Mouse (Mus musculus) urinary bladder, postnatal 36 days (tissue): ENCODE measurements around the gene Itgb1bp1.

ENCODE experiments used
- DNase-seq, 2 experiments: peaks; one replicate each; pipeline ENCODE4 v3.0.0; 2022; ENCODE audit warnings: low spot score in 2 of 2, mixed read lengths in 1 of 2

The Itgb1bp1 gene

DNA sequence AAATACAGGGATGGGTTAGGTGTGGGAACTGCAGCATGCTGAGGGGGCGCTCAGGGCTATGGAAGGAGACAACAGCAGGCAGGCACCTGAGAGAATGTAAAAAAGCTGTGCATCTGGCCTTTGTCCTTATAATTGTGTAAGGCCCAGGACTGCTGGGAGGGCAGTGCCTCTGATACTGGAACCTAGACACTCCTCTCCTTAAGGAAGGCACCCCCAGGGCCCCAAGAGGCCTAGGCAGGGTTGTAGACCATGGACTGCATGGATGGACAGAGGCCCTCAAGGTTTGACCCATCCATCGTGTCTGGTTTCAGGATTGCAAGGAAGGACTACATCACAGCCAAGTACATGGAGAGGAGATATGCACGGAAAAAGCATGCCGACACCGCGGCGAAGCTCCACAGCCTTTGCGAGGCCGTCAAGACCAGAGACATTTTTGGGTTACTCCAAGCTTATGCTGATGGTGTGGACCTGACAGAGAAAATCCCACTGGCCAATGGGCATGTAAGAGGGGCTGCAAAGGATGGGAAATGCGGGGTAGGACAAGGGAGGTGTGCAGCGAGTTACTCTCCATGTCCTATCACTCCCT, 41.6 kb downstream of the Itgb1bp1 start:
- no peak for DNase-seq

DNA sequence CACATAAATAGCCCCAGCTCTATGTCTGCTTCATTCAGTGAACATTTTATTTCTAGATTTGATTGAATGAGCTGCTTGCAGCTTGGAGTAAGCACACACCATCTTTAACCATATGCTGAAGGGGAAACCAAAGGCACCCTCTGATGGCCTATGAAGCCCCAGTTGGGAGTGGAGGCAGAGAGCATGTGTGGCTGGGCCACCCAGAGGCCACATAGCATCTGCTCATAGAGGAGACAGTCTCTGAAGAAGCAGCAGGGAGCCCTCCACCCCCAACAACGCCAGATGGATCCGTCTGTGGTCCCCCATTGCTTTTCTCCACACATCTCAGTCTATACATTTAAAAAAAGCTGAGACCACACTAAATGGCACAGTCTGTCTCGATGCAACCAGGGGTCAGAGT, 44.1 kb downstream of the Itgb1bp1 start:
- no peak for DNase-seq

DNA sequence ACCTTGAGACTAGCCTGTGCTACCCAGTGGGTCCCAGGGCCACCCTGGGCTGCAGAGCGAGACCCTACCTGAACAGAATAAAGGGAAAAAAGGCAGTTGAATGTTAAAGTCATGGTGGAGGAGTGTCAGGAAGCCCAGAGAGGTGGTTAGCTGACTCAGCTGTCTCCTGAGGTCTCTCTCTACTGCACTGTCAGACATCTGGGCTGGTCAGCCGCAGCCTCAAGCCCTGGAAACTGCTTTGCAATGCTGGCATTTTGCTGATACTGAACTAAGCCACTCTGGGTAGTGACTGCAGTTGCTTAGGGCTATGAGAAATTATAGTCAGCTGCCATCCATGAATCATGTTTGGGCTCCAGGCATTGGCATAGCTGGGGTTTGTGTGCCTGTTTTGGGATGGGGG, 51.5 kb downstream of the Itgb1bp1 start:
- DNase-seq, result no peak

DNA sequence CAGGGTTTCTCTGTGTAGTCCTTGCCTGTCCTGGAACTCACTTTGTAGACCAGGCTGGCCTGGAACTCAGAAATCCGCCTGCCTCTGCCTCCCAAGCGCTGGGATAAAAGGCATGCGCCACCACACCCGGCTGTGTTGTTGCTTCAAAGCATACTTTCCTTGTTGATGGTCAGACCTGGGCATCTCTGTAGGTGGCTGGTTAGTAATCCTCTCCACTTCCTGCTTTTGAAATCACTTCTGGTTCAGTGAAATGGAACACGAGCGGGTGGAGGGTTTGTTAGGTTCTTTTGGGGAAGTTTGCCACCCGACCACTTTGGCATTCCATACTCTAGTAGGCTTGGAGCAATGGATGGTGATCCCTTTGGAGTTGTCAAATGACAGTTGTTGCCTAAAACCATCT, 52.4 kb downstream of the Itgb1bp1 start:
- DNase-seq, result no peak

DNA sequence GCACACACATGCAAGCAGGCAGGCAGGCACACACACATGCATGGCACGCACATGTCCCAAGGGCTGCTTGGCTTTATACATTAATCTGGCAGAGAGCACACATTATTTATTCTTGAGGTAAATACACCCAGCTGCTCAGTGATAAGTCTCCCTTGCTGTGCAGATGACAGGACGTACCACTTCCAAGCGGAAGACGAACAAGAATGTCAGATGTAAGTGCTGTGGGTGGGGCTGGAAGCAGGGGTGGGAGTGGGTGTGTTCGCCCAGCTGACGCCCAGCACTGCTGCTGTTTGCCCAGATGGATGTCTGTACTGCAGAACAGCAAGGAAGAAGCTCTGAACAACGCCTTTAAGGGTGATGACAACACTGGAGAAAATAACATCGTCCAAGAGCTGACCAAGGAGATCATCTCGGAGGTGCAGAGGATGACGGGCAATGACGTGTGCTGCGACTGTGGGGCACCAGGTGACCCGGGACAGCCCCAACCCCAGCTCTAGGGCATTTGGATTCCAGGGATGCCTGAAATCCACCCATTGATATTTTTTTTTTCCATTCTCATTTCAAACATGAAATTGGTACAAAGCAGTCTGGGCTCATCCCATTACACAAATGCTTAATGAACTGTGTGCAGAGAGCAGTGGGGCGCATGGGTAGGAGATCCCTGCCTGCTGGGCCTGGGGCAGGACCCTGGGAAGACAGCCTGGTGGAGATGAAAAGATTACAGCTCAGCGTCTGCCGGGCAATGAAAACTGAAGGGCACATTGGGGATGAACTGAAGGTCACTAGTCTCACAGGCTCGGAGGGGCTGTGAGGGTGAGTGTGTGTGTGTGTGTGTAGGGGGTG, 56.8 kb downstream of the Itgb1bp1 start:
- no peak for DNase-seq

DNA sequence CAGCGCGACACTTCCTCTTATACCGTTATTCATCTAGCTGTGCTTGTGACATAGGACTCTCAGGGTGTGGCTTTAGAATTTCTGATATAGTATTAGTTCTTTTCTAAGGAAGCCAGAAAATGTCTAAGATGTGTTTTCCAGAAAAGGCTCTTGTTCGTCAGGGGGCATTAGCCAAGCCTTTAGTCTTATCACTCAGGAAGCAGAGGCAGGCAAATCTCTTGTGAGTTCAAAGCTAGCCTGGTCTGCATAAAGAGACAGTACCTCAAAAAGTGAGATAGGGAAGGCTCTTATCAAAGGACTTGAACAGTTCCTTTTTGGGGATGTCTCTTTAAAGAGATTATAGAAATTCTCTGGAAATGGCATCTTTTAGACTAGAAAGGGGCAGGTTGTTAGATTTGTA, 57.4 kb downstream of the Itgb1bp1 start:
- no peak for DNase-seq

DNA sequence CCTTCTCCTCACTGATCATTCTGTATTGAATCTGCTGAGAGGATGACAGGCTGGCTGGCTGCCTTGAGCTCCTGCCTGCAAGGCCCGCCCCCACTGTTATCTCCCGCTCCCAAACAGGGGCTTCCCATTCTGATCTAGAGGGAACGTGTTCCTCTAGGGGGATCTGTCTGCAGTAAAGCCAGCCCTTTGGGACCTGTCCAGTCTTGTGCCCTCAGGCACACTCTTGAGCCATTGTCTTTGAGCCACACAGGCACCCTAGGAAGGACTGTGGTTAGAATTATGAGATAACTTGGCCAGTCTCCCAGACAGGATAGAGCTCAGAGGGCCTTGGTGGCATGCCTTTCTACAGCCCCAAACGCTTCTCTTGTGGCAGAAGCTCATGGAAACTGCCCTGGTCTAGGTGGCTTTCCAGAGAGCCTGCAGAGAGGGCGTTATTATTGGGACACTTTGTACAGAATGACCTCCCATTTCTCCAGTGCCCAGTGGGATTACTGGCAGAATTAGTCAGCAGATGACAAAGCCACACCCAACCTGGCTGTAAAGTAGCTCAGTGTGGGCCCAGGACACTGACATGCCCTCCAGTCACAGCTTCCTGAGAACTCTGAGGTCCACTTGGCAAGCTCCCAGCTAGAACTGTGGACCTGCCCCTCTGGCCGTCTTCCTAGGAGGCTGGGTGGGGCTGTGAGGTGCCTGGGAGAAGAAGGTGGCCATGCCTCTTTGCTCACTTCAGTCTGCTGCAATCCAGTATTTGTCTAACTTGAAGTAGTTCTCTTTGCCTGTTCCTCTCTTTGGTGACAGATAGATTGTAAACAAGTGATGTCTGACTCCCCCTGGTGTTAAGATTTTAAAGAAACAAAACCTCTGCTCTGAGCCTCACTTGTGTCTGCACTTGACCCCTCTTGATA, 58.8 kb downstream of the Itgb1bp1 start:
- peak; percentile 73 to 88 for DNase-seq

DNA sequence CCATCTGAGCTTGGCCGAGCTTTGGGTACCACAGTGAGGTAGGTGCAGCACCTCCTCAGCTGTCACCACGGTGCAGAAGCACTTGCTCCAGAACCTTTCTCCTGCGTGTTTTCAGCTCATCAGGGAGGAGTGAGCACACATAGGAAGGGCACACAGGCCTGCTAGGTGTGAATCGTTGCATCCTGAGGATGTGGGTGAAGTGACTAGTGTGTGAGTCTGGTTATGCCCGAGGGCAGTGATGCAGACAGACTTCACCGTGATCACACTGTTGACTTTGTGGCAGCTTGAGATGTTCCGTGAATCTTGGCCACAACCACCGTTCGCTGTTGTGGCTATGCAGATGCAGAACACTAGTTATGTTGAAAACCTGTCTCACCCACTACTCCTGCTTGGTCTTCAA, 59.8 kb downstream of the Itgb1bp1 start:
- DNase-seq, result no peak

DNA sequence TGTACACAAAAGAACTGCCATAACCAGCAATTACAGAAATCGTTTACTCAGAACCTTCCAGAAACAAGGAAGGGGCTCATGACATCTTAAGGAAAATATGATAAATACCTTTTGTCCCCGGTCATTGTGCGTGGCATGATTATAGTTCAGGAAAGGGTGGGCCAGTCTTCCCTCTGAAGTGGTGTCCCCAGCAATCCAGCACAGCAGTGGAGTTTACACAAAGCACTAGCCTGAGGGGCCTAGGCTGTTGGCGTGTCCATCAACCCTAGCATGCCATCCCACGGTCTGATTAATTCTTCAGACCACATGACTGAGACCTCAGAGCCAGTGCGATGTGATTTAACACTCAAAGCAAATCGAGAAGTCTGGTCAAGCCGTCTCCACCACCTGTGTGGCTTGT, 60.7 kb downstream of the Itgb1bp1 start:
- no peak for DNase-seq

DNA sequence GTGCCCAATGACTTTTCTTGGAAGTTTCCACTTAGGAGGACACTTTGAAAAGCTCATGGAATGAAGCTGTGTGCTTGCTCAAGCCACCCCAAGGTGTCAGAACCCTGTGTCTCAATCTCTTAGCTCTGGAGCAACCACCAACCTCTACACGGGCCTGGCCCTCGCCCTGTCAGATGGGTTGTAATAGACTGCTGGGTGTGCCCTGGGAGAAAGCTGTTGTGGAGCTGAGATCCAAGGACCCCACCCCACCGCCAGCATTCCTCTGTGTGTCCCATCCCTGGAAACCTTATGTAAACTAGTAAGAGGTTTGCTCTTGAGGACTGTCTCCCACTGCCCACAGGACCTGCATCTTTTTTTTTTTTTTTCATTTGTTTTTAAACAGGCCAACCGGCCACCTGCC, 62.2 kb downstream of the Itgb1bp1 start:
- no peak for DNase-seq

DNA sequence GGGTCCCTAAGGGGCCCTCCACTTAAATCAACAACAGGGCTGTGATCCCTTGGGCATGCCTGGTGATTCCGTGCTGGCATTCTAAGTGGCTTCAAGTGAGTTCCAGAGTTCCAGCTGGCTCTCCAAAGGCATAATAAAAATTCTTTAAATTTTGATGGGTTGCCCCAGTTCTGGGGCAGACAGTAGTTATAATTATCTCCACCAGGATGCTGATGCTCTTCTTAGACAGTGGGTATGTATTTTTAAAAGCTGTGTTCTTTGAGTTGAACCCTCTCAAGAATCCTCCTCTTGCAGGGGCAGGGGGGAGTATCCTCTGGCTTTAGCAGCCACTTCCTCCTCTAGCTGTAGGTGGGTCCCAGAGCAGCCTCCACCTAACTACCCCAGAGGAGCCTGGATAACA, 65.5 kb downstream of the Itgb1bp1 start:
- DNase-seq, result no peak

DNA sequence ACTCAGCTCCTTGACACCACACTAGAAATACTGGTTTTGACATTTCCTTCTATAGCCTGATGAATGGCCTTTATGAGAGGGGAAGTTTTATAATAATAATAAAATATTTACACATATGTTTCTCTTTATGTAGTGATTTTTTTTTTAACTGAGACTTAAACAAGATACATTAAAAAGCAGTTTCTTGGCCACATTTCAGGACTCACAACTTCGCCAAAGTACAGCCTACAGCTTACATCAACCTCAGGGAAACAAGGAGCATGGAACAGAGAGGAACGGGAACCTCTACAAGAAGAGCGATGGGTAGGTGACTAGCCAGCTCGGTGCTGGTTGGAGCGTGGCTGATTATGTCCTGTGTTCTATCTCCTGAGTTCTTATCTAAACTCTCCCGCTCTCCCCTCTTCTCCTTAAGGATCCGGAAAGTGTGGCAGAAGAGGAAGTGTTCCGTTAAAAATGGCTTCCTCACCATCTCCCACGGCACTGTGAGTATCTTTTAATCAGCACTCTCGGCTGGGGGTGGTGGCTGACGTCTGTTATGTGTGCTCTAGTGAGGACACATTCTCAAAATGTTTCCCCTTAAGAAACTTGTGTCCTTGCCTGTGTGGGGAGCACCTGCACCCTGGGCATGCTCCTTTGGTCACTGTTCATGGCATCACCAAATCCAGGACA, 68.2 kb downstream of the Itgb1bp1 start:
- no peak for DNase-seq

DNA sequence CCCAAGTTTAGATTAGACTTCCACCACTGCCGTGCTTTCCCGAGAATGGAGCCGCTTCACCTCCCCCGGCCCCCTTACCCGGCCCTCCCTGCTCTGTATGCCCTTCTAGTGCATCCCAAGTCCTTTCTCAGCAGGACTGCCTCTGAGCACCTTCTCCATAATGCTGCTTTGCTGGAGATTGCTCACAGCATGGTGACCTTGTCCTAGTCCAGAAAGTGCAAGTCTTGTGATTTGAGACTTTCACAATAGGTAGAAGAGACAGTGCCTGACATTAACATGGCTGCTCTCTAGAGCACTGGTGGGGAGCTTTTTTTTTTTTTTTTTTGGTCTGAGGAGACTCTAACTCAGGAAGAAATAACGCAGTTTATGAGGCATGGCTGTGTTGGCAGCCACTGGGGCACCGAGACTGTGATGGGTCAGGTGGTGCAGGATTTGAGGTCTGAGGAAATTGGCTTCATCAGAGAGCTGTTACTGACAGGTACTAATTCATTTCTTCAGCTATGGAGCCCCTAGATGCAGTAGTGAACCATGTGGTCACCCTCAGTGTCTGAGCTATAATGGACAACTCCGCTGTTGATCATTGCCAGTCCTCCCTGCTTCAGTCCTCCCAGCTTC, 71.4 kb downstream of the Itgb1bp1 start:
- DNase-seq, result no peak

DNA sequence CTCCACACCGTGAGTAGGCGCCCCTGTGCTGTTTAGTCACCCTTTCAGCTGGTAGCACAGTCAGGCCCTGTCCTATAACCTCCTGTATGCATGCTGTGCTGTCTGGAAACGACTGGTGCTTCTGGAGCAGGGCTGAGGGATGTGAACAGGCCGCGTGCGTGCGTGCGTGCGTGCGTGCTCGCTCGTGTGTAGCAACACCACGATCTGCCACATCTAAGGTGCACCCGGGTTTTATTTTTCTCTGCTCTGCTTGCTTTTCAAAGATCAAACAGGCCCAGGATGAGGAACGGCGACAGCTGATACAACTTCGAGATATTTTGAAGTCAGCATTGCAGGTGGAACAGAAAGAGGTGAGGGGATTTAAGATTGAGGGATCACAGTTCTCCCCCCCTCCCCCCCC, 73.2 kb downstream of the Itgb1bp1 start:
- DNase-seq, result no peak

DNA sequence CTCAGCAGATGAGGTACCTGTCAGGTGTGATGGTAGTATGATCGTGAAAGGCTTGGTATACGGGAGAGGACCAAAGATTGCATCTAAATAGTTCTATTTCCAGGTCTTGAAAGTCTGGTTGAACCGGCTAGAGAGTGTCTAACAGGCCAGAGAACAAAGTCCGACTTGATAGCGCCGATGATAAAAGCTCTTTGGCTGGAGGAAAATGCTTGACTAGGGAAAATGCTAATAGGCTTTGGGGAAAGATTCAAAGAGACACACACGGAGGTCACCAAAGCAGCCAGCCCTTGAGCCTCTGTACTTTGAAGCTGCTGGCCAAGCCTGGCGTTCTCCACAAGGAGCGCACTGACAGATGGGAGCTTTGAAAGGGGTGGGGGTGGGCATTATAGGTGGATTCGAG, 76.8 kb downstream of the Itgb1bp1 start:
- DNase-seq, result peak; percentile 33 to 43

DNA sequence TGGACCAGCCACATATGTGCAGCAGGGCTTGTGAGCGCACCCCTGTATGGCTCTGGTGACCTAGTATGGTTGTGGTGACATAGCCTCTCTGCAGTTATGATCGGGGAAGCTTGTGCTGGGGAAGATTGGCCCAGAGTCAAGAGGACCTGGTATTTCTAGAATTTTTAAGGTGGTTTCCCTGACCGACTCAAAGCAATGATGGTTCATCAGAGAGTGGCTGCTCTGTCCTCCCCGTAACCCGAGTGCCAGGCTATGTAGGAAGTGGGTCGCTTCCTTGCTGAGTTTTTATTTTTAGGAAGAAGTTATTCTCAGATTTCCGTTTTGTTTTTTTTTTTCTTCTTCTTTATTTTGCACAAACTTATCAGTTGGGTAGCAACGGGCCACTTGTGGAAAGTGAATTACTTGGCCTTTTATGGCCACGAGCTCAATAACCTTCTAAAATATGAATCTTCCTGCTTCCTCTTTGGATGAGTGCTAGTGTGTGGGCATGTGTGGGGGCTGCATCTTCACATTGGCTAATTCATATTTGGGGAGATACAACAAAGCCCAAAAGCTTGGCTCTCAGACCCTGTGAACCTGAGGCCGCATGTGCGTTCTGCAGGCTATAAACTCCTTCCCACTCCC, 77.8 kb downstream of the Itgb1bp1 start:
- DNase-seq, result no peak

DNA sequence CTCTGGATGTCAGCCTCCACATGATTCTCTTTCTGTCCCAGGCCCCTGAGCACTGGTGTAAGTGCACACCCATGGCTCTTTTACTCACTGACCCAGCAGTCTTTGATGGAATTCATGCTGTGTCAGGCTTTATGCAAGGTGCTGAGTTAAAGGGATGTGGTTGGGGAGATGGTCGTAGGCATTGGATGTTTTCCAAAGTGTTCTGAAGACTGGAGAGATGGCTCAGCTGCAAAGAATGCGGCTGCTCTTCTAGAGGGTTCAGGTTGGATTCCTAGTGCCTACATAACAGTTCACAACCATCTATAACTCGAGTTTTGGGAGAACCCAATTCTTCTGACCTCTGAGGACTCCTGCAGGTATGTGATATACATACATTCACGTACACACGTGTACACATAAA, 78.7 kb downstream of the Itgb1bp1 start:
- DNase-seq, result no peak

DNA sequence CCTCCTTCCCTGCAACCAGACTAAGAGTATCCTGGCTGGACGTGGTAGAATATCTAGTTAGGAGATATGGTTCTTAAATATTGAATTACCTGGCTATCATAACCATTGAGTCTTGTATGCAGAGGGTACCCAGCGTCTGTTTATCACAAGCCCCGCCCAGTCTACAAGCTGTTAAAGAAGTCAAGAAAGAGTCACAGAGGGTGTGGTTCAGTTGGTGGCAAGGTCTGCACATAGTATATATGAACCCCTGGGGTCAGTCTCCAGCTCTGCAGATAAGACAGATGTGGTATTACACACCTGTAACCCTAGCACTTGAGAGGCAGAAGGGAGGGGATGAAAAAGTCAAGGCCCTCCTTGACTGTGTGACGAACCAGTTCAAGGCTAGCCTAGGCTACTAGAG, 80.3 kb downstream of the Itgb1bp1 start:
- no peak for DNase-seq

DNA sequence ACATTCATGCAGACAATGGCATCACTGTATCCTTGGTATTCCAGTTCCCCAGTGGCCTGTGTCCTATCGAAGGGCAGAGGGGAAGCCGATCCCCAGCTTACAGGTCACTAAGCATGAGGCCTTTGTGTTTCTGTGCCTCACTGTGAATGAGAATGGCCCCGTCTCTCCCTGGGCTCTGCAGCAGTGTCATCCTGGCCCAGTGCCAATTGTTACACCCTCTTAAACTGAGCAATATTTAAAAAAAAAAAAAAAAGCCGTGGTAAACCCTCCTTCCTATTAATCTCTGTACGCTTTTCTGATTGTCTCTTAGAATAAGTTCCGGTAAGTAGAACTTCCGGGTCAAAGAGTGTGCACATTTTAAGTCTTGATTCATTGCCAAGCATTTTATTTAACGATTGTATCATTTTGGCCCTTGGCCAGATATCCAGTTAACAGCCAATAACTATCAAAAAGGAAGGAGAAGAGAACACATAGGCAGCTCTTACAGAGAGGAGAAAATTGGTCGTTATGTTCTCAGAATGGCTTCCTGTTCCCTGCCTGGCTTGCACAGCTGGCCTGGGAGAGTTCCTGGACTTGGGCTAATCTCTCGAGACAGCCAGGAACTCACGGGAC, 81.3 kb downstream of the Itgb1bp1 start:
- DNase-seq, result peak; percentile 23 to 43

DNA sequence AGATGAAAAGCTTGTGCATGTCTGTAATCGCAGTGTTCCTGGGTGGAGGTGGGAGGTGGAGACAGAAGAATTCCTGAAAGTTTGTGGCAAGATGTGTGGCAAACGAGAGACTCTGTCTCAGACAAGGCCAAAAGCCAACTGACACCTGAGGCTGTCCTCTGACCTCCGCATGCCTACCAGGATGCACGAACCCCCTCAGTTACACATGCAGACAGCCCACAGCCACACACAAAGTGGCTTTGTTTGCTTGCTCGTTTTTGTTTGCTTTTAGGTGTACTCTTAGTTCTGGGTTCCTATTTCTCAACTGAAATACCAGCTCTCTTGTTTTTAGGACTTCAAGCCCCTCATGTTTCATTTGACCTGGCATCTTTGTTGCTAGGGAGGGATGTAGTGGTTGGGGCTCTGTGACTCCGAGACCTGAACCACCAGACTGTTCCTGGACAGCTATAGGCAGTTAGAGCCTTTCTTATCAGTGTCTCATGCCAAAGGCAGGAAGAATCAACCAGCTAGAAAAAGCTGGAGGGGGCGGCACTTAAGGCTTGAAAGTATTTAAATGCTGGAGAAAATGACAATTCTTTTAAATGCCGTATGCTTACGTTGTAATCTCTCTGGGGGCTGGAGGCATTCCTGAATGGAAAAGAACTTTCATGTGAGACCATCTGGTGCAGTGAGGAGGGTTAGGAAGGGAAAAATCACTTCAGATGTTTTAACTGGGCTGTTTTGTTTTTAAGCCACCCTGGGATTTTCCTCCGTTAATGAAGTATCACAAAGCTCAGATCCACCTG, 84.4 kb downstream of the Itgb1bp1 start:
- DNase-seq, result no peak
